Mouse (Mus musculus) kidney, embryonic 16.5 days (tissue): ENCODE measurements at regions not wholly inside any gene's neighbourhood (a gene's known extent, or its start where the extent isn't known, plus 50 kb on each side); places are given as distances from the start of the nearest gene placed in this dataset.
"Not testable (repeated sequence)": the region's sequence is repeated elsewhere in the genome, so short reads cannot be mapped to it uniquely, and the experiment has no call there.

ENCODE experiments used
- ATAC-seq: fragments of 200-750 bp; cut with Nextera tagmentation; 2 replicates; pipeline ENCODE4 v1.8.0; 2017; ENCODE audit warnings: moderate TSS enrichment; ENCODE audit not compliant: low FRiP score, low TSS enrichment
- H3K27ac ChIP-seq: fragments of 300-500 bp; sonication (generic); 2 replicates; pipeline ENCODE4 v1.5.1; 2014; ENCODE audit warnings: low read length
- H3K27me3 ChIP-seq: fragments of 300-500 bp; sonication (generic); 2 replicates; pipeline ENCODE4 v1.6.1; 2014; ENCODE audit warnings: low read length, control low read depth, mixed read lengths; ENCODE audit not compliant: insufficient read depth
- H3K36me3 ChIP-seq: fragments of 300-500 bp; sonication (generic); 2 replicates; pipeline ENCODE4 v1.6.1; 2014; ENCODE audit warnings: low read length, control low read depth, mixed read lengths; ENCODE audit not compliant: insufficient read depth
- H3K4me1 ChIP-seq: fragments of 300-500 bp; sonication (generic); 2 replicates; pipeline ENCODE4 v1.6.1; 2014; ENCODE audit warnings: low read length, control low read depth, mixed read lengths; ENCODE audit not compliant: insufficient read depth
- H3K4me2 ChIP-seq: fragments of 300-500 bp; sonication (generic); replicated peaks from 2 replicates; pipeline ENCODE4 v1.6.1; 2014; ENCODE audit warnings: low read depth, low read length
- H3K4me3 ChIP-seq: fragments of 300-500 bp; sonication (generic); 2 replicates; pipeline ENCODE4 v1.5.1; 2014; ENCODE audit warnings: mild to moderate bottlenecking, low read length
- H3K9ac ChIP-seq: fragments of 300-500 bp; sonication (generic); replicated peaks from 2 replicates; pipeline ENCODE4 v1.6.1; 2014; ENCODE audit warnings: low read length
- H3K9me3 ChIP-seq: fragments of 300-500 bp; sonication (generic); 2 replicates; pipeline ENCODE4 v1.6.1; 2016; ENCODE audit warnings: low read length, control low read depth
- WGBS: fragments of 180-500 bp; shearing (Covaris S2); extraction: QIAGEN DNeasy Blood & Tissue Kit; methylation state at CpG from one replicate; pipeline ENCODE4 v1.1.7; 2014; 5-methylcytosine and 5-hydroxymethylcytosine counted together

DNA sequence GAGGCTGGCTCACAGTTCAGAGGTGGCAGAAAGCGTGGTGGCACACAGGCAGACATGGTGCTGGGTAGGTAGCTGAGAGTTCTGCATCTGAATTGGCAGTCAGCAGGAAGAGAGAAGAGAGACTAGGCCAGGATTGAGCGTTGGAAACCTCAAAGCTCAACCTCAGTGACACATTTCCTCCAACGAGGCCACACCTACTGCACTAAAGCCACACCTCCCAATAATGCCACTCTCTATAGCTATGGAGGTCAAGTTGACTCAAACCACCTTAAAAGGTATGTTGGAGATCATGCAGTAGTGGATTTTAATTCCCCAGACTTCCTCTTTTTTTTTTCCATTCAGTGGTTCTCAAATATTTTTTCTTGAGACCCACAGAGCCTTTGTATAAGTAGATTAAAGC is 57.1 kb downstream of the Ccdc54 start:
- no peak overlapping the region for H3K4me3 ChIP-seq
- no peak overlapping the region for H3K4me2 ChIP-seq
- no peak overlapping the region for H3K27ac ChIP-seq
- WGBS, result 60% methylated on average over 3 of the region's 3 CpGs
- no peak overlapping the region for H3K9ac ChIP-seq
- no peaks in the 10 kb centered on the region for H3K36me3 ChIP-seq
- H3K9me3 ChIP-seq, result no peaks in the 10 kb centered on the region
- no peak for ATAC-seq
- no peaks in the 10 kb centered on the region for H3K27me3 ChIP-seq
- H3K4me1 ChIP-seq, result peaks cover 5% of the 10 kb centered on the region

DNA sequence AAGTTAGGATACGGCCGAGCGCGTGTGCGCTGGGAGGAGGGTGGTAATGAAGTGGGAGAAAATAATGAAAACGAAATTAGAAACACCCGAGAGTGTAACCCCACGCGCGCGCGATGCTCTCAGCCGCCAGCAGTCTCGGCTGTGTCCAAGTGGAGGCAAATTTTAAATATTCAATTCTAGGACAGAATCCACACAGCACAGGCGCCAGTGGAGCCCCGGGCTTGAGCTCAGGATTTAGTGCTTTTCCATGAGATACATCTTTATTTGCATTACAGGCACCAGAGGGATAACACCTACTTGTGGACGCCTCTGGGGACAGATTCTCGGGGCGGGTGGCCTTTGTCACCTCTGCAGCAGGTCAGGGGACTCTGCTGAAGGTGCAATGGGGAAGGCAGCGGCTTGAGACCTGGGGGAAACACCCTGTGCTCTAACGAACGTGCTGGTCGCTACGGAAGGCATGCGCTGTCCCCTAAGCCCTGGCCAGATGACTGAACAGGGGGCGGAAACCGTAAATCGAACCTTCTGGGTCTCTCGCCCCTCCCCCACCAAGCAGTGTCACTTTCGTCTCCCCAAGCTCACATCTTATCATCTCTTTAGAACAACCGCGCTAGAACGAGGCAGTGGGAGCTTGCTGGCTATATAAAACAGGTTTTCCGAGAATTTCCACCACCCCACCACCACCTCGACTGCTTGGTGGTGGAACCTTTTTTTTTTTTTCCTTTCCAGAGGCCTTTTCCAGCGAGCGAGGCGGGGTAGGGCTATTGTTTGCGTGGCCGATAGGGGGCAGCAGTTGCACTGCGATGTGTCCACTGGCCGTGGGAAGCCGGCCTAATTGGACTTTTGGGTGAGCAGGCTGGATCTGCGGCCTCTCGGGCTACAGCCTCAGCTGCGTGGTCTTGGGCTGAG is 61.2 kb downstream of the Ccdc54 start:
- under 1% methylated on average over 46 of the region's 46 CpGs for WGBS
- peak; percentile 75 for ATAC-seq
- Histone ChIP-seq H3K36me3 (no peaks in the 10 kb centered on the region), H3K9ac (peak overlapping the region; percentile 80), H3K27ac (peak overlapping the region; percentile 90), H3K27me3 (no peaks in the 10 kb centered on the region), H3K4me2 (peak overlapping the region; percentile 81), H3K4me1 (peaks cover 9% of the 10 kb centered on the region), H3K4me3 (peak overlapping the region; percentile 67), H3K9me3 (no peaks in the 10 kb centered on the region)

- no peaks in the 10 kb centered on the region for H3K27me3 ChIP-seq
- no peaks in the 10 kb centered on the region for H3K36me3 ChIP-seq
- peaks cover 10% of the 10 kb centered on the region for H3K4me1 ChIP-seq
- WGBS, result under 1% methylated on average over 57 of the region's 81 CpGs
- H3K4me3 ChIP-seq, result peak overlapping the region; percentile 67
- H3K9ac ChIP-seq, result peak overlapping the region; percentile 80
- H3K9me3 ChIP-seq, result no peaks in the 10 kb centered on the region
- peak; percentile 93 for ATAC-seq
- H3K4me2 ChIP-seq, result peak overlapping the region; percentile 81
- peak overlapping the region; percentile 90 for H3K27ac ChIP-seq
These were observed 62.1 kb downstream of the Ccdc54 start for GRCm38 (mm10) chr16:50528677-50529510.

DNA sequence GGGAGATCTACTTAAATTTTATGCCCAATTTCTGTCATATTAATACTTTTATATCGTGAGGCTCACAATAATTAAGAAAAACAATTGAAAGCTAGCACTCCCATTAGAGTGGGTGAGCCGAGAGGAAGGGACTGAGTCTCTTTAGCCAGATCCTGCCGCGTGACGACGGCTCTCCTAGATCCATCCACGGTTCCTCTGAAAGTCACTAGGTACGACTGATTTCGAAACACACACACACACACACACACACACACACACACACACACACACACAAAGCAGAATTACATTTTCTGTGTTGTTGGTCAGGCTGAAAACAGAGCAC is 62.6 kb downstream of the Ccdc54 start:
- Histone ChIP-seq H3K4me1 (peaks cover 10% of the 10 kb centered on the region), H3K9me3 (no peaks in the 10 kb centered on the region), H3K9ac (peak overlapping the region; percentile 80), H3K4me3 (peak overlapping the region; percentile 67), H3K27ac (peak overlapping the region; percentile 90), H3K4me2 (peak overlapping the region; percentile 81), H3K27me3 (no peaks in the 10 kb centered on the region), H3K36me3 (no peaks in the 10 kb centered on the region)
- WGBS, result 0% methylated on average over 9 of the region's 9 CpGs
- no peak for ATAC-seq

- H3K4me3 ChIP-seq, ATAC-seq, H3K27ac ChIP-seq, H3K27me3 ChIP-seq, H3K4me2 ChIP-seq, H3K36me3 ChIP-seq, H3K9ac ChIP-seq, H3K4me1 ChIP-seq, H3K9me3 ChIP-seq: not testable (repeated sequence)
- WGBS, result 84% methylated on average over 5 of the region's 5 CpGs
These were observed 64.0 kb downstream of the Ccdc54 start for GRCm38 (mm10) chr16:50526930-50527329.

GRCm38 (mm10) chr16:50525934-50526366 is 65.0 kb downstream of the Ccdc54 start:
- no peak for ATAC-seq
- H3K9ac ChIP-seq, result no peak overlapping the region
- no peak overlapping the region for H3K4me2 ChIP-seq
- H3K27ac ChIP-seq, result no peak overlapping the region
- H3K9me3 ChIP-seq, result no peaks in the 10 kb centered on the region
- 93% methylated on average over 11 of the region's 11 CpGs for WGBS
- no peak overlapping the region for H3K4me3 ChIP-seq
- no peaks in the 10 kb centered on the region for H3K27me3 ChIP-seq
- H3K36me3 ChIP-seq, result no peaks in the 10 kb centered on the region
- H3K4me1 ChIP-seq, result peaks cover 10% of the 10 kb centered on the region

- Histone ChIP-seq H3K27me3 (no peaks in the 10 kb centered on the region), H3K9ac (no peak overlapping the region), H3K9me3 (no peaks in the 10 kb centered on the region), H3K4me3 (no peak overlapping the region), H3K36me3 (no peaks in the 10 kb centered on the region), H3K4me2 (no peak overlapping the region), H3K27ac (no peak overlapping the region), H3K4me1 (peaks cover 9% of the 10 kb centered on the region)
- no peak for ATAC-seq
- 95% methylated on average over 9 of the region's 9 CpGs for WGBS
These were observed 65.5 kb downstream of the Ccdc54 start for GRCm38 (mm10) chr16:50525504-50525903.

DNA sequence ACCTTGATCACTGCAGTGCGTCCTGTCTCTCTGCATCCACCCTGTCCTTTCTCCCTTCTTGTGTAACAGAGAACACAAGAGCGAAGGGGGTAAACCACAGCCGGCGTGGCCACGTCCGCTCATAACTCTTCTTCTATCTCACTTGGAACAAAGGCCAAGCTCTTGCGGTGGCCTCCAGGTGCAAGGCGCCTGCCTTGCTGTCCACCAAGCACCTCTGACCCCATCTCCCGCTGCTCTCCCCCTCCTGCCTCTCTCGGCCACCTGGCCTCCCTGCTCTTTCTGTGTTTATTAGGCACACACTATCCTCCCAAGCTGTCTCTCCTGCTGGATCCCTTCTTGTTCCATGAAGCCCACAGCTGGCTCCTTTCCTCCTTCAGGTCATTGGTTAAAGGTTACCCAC is 71.3 kb downstream of the Ccdc54 start:
- 30% methylated on average over 10 of the region's 10 CpGs for WGBS
- peak overlapping the region; percentile 24 for H3K4me2 ChIP-seq

DNA sequence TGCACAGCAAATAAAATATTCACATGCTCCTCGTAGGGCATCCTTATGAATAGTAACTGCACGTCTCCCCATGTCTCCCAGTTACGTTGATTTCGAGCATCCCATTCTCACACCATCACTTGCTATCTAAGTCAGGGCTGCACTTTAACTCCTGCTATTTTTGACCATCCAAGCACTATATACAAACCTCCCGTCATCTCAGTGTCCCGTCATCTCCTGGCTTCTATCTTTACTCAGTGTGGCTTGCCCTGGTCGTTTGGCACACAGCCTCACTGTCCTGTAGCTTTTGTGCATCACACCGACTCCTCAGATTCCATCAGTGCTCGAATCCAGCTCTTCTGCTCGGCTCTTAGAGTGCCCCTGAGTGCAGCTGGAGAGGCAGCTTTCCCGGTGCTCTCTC is 74.4 kb downstream of the Ccdc54 start:
- ATAC-seq, result no peak
- Histone ChIP-seq H3K27me3 (0 out of 2 replicates have a peak, but pooled peaks cover 3% of the 10 kb centered on the region), H3K4me2 (no peak overlapping the region), H3K4me1 (peaks cover 9% of the 10 kb centered on the region; the same call in 1 of the 2 replicates), H3K27ac (no peak overlapping the region), H3K4me3 (no peak overlapping the region), H3K9ac (no peak overlapping the region), H3K36me3 (no peaks in the 10 kb centered on the region), H3K9me3 (no peaks in the 10 kb centered on the region)
- 61% methylated on average over 11 of the region's 11 CpGs for WGBS

More for the DNA sequence above, 71.3 kb downstream of the Ccdc54 start:
- ATAC-seq, result peak; percentile 73
- Histone ChIP-seq H3K4me3 (peak overlapping the region; percentile 4; the same call in 1 of the 2 replicates), H3K36me3 (no peaks in the 10 kb centered on the region), H3K27ac (no peak overlapping the region), H3K9me3 (no peaks in the 10 kb centered on the region), H3K4me1 (peaks cover 9% of the 10 kb centered on the region; the same call in 1 of the 2 replicates), H3K27me3 (0 out of 2 replicates have a peak, but pooled peaks cover 3% of the 10 kb centered on the region), H3K9ac (0 out of 2 replicates have a peak overlapping the region, but pooled peaks have one; percentile 19)
